26 mouse cellular contexts compared by ENCODE assay signal in genomic region chr14:20248001-20248400, GRCm38 (mm10). TPM values are rescaled to one million over a fixed set of nuclear protein-coding genes. Genes with fewer than 3 reads are reported as not detected.
DNase-seq lines count a peak whose midpoint lies in the region; ATAC-seq and TF ChIP-seq lines count a peak whose summit lies in the region.
"Had no signal": no experiment of that assay in that cellular context is flagged by ENCODE, and none has a peak within 500 bp of the region (broad histone marks: within the 10 kb centered on the region; RNA-seq: fewer than 3 reads in every experiment).

No protein-coding gene starts in this region.

- H3K4me2 ChIP-seq in forebrain, postnatal 0 days (ENCODE audit: low read depth): no peak overlapping the region
- H3K4me2 ChIP-seq: embryonic facial prominence, embryonic 13.5 days; embryonic facial prominence, embryonic 15.5 days; forebrain, embryonic 13.5 days; forebrain, embryonic 15.5 days had no signal

- ATAC-seq in forebrain, postnatal 0 days: no peak
- ATAC-seq: forebrain, embryonic 13.5 days; forebrain, embryonic 15.5 days had no signal

- H3K4me3 ChIP-seq in forebrain, embryonic 10.5 days: no peak overlapping the region
- no peak overlapping the region for H3K4me3 ChIP-seq in forebrain, postnatal 0 days (ENCODE audit: low read depth, low read length)
- H3K4me3 ChIP-seq: embryonic facial prominence, embryonic 13.5 days; embryonic facial prominence, embryonic 15.5 days; erythroblast, embryonic 14.5 days; forebrain, embryonic 13.5 days; forebrain, embryonic 15.5 days had no signal

- DNase-seq in adrenal gland, adult 8-10 months: peak; percentile 69
- DNase-seq in adrenal gland, adult 18-20 months (ENCODE audit: low spot score in 2 of 2): no peak
- no peak for DNase-seq in forebrain, embryonic 10.5 days (ENCODE audit: extremely low spot score, low spot score)
- DNase-seq in forebrain, postnatal 0 days: no peak
- peak; percentile 68 for DNase-seq in adrenal gland, postnatal 14 days
- DNase-seq in adrenal gland, postnatal 36 days: peak; percentile 36 to 69
- no peak for DNase-seq in right cerebral cortex, postnatal 14 days
- DNase-seq: cerebellum, adult 11 months; cerebellum, adult 18-20 months; cerebellum, adult 8-10 months; cerebellum, adult 9-11 months; cerebellum, postnatal 14 days; cerebellum, postnatal 36 days; embryo, embryonic 11 days had no signal

- no peaks in the 10 kb centered on the region for H3K9me3 ChIP-seq in forebrain, embryonic 10.5 days
- no peaks in the 10 kb centered on the region for H3K9me3 ChIP-seq in forebrain, postnatal 0 days (ENCODE audit: low read length)
- H3K9me3 ChIP-seq: embryonic facial prominence, embryonic 13.5 days; embryonic facial prominence, embryonic 15.5 days; forebrain, embryonic 13.5 days; forebrain, embryonic 15.5 days had no signal

- H3K27me3 ChIP-seq in forebrain, embryonic 10.5 days (ENCODE audit: poor library complexity, severe bottlenecking): no peaks in the 10 kb centered on the region
- no peaks in the 10 kb centered on the region for H3K27me3 ChIP-seq in forebrain, postnatal 0 days (ENCODE audit: insufficient read depth, low read length)
- H3K27me3 ChIP-seq: embryonic facial prominence, embryonic 13.5 days; embryonic facial prominence, embryonic 15.5 days; forebrain, embryonic 13.5 days; forebrain, embryonic 15.5 days had no signal

- peaks cover 13% of the 10 kb centered on the region for H3K4me1 ChIP-seq in forebrain, embryonic 10.5 days
- H3K4me1 ChIP-seq in forebrain, postnatal 0 days (ENCODE audit: insufficient read depth): no peaks in the 10 kb centered on the region
- H3K4me1 ChIP-seq: embryonic facial prominence, embryonic 13.5 days had no signal

- no peak for TF ChIP-seq CTCF in forebrain, postnatal 0 days (IDR thresholded peaks at IDR 0.05; ENCODE audit: low read depth)

- 95% methylated on average over 3 of the region's 3 CpGs for WGBS in forebrain, embryonic 10.5 days
- WGBS in forebrain, postnatal 0 days: 94% methylated on average over 3 of the region's 3 CpGs

- peak overlapping the region; percentile 40; the same call in 1 of the 2 replicates for H3K27ac ChIP-seq in forebrain, embryonic 10.5 days
- H3K27ac ChIP-seq in forebrain, postnatal 0 days (ENCODE audit: low read depth, low read length): no peak overlapping the region
- H3K27ac ChIP-seq: embryonic facial prominence, embryonic 13.5 days; embryonic facial prominence, embryonic 15.5 days; forebrain, embryonic 13.5 days; forebrain, embryonic 15.5 days had no signal

- no peak overlapping the region for H3K9ac ChIP-seq in forebrain, postnatal 0 days
- H3K9ac ChIP-seq: embryonic facial prominence, embryonic 13.5 days; embryonic facial prominence, embryonic 15.5 days; forebrain, embryonic 13.5 days; forebrain, embryonic 15.5 days had no signal

- no peaks in the 10 kb centered on the region for H3K36me3 ChIP-seq in forebrain, embryonic 10.5 days (replicated peaks)
- H3K36me3 ChIP-seq in forebrain, postnatal 0 days (ENCODE audit: insufficient read depth): no peaks in the 10 kb centered on the region
- H3K36me3 ChIP-seq: embryonic facial prominence, embryonic 13.5 days; embryonic facial prominence, embryonic 15.5 days; forebrain, embryonic 15.5 days had no signal

RNA-seq across cellular contexts. Expression of gene Kcnk16, which starts 21.0 kb away (rescaled TPM):
- total RNA-seq in adrenal gland, adult 8-10 months (2022): not detected
- not detected for total RNA-seq in adrenal gland, adult 18-20 months (2021)
- not detected in 2 replicates for polyA plus RNA-seq in forebrain, embryonic 10.5 days (2016; fragmentation: Nextera tagmentation; extraction: Ambion mirVana)
- not detected in 2 replicates for total RNA-seq in forebrain, postnatal 0 days (2014; rRNA removed)
- not detected in 2 replicates for polyA plus RNA-seq in forebrain, postnatal 0 days (2015; fragmentation: Nextera tagmentation; extraction: Ambion mirVana)
- not detected in 2 replicates for total RNA-seq in adrenal gland, postnatal 14 days (2021)
- not detected for total RNA-seq in adrenal gland, postnatal 36 days (2021)
- total RNA-seq: common myeloid progenitor, adult 5-6 weeks; ES-E14; MEL had no signal
- polyA plus RNA-seq: brain, embryonic 14.5 days; C2C12; embryonic facial prominence, embryonic 13.5 days; forebrain, embryonic 11.5 days; forebrain, embryonic 13.5 days; forebrain, embryonic 15.5 days; frontal cortex, adult 2 months had no signal

RNA-seq across cellular contexts. Expression of gene Nudt13, which starts 46.5 kb away (rescaled TPM):
- total RNA-seq in adrenal gland, adult 8-10 months (2022): 10 to 100 TPM; 39.7 to 68.2 (median 53.7) TPM
- 10 to 100 TPM; 43.3 to 70.4 TPM for total RNA-seq in adrenal gland, adult 18-20 months (2021)
- 9.9 and 12.0 TPM in 2 replicates for polyA plus RNA-seq in forebrain, embryonic 10.5 days (2016; fragmentation: Nextera tagmentation; extraction: Ambion mirVana)
- 23.5 and 26.0 TPM in 2 replicates for total RNA-seq in forebrain, postnatal 0 days (2014; rRNA removed)
- 10.7 and 13.5 TPM in 2 replicates for polyA plus RNA-seq in forebrain, postnatal 0 days (2015; fragmentation: Nextera tagmentation; extraction: Ambion mirVana)
- 49.0 and 51.9 TPM in 2 replicates for total RNA-seq in adrenal gland, postnatal 14 days (2021)
- 10 to 100 TPM; 38.7 to 47.9 TPM for total RNA-seq in adrenal gland, postnatal 36 days (2021)

Comparison
In these comparisons a context has a peak if more than half of its experiments do, and no peak if none do; other contexts are left out.
1. DNase-seq: peak in adrenal gland, adult 8-10 months (single experiment), adrenal gland, postnatal 14 days (single experiment) and adrenal gland, postnatal 36 days (2 of 2); none in adrenal gland, adult 18-20 months (0 of 2), forebrain, embryonic 10.5 days (single experiment), forebrain, postnatal 0 days (single experiment) and right cerebral cortex, postnatal 14 days (single experiment).